Mouse (Mus musculus): ENCODE measurements around the gene Aatk.

The Aatk gene

DNA sequence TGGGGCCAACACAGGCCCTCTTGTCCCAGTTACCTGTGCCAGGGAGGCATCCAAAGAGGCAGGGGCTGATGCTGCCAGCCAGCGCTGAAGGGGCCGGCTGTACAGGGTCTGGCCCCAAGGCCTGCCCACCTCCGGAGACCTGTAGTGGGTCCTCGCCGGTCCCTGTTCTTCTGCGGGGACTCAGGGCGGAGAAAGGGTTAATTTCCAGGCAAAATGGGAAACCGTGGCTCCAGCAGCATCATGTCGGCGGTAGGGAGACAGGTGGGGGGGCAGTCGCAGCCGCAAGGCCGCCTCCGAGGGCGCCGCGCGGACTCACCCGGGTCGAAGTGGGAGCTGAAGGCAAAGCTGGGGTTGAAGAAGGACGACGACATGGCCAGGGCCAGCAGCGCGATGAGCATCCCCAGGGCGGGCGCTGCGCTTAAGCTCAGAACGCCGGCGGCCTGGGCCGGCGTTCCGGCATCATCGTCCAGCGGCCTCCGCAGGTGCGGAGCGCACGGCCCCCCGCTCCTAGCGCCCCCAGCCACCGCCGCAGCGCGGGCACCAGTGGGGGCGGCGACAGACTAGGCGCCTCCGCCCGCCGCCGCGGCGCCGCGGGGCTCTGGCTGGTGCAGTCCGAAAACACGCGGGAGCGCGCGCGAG, at the start of gene Aatk:
Aatk (minus strand) TSS at position 615 of the 639 bp plus-strand sequence.
- no peak for DNase-seq (ENCODE audit: low spot score in 2 of 2)

DNA sequence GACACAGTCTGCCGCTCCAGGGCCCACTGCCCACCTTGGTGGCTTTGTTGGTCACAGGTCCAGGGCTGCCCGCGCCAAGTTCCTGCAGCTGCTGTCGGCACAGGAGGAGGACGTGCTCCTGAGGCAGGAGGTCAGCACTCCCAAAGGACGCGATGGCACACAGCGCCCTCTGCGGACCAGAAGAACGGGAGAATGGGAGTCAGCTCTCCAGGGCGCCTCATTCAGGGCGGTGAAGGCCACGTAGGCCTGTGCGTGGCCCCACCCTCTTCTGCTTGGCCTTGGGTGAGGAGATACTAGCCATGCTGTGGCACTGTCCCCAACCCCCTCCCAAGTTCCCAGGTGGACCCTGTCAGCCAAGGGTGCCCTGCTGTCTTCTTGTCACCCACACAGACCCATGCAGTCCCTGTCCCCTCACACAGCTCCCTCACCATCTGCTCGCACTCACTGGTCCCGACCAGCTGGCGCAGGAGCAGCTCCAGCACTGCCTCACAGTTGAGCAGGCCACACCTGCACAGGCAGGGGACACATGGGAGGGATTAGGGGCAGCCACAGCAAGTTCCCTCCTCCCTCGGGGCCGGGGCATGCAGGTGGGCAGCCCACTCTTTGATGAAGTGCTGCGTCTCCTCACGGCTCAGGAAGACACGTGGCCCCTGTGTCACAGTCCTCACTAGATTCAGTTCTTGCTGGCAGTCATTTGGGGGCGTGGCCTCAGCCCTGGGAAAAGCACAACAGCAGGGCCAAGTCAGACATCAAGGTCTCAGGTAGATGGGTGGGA, 46.0 kb upstream of the Aatk start:
- DNase-seq (ENCODE audit: low spot score in 2 of 2): no peak

DNA sequence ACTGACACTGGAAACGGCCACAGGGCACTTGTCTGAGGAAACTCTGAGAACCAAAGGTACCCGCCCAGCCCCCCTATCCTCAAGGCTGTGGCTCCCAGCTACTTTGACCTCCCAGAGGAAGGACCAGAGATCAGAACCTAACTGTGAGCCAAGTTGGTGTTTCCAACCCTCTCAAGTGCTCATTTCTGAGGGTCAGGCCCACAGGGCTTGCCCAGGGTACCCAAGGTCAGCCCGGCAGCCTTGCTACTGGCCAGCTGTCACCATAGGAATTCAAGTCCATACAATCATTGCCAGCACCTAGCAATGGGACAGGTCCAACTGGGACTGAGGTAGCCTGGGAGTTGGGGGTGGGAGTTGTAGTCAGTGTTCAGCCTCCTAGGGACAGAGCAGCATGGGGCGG, 43.7 kb upstream of the Aatk start:
- no peak for DNase-seq (ENCODE audit: low spot score in 2 of 2)

DNA sequence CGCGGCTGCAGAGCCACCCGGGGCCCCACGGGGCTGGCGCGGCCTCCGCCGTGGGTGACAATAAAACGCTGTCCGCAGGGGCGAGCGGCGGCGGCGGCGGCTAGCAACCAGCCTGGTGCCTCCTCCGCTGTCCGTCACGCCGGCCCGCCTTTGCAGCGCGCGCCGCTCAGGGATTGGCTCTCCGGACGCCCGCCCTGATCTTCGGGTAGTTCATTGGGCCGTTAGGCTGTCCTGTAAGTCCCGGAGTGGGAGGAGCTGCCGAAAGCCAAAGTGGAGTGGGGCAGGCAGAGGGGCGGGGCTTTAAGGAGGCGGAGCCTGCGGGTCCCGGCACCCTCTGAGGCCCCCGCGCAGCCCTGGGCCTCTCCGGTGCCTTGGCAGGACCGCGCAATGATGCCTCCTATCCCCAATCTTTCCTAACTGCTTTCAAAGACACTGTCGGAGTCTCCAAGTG, 39.8 kb upstream of the Aatk start, which contains the start of gene Cep131:
Cep131 (minus strand) TSS at position 126 of the 451 bp plus-strand sequence.
- DNase-seq (ENCODE audit: low spot score in 2 of 2): peak; percentile 94 to 98

DNA sequence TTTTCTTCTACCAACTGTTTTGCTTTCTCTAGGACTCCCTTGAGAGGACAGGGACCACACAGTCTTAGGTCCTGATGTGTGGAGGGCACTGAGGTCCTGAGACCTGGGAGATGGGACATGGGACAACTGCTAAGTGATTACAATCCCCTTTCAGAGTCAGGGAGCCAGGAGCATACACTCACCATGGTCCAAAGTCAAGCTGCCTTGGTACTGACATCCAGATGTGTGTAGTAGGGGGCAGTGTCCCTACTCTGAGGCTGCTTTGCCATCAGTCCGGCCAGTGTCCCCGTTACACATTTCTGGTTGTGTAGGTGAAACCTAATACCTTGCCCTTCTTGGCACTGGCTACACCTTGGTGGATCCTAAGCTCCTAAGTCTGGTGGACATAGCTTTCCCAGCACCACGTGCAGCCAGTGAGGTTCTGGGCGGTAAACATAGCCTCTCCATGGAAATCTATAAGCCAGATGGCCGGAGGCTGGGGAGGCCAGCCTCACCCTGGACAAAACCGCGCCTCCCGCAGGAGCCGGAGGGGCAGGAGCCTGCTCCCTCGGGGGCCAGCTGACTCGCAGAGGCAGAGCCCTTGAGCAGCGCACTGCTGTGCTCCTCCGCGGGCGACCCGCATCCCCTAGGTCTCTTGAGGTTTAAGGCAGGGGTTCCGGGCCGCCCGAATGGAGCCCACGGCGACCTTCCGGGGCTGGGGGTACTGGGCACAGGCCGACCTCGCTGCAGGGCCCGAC, 39.1 kb upstream of the Aatk start:
- DNase-seq (ENCODE audit: low spot score in 2 of 2): no peak

DNA sequence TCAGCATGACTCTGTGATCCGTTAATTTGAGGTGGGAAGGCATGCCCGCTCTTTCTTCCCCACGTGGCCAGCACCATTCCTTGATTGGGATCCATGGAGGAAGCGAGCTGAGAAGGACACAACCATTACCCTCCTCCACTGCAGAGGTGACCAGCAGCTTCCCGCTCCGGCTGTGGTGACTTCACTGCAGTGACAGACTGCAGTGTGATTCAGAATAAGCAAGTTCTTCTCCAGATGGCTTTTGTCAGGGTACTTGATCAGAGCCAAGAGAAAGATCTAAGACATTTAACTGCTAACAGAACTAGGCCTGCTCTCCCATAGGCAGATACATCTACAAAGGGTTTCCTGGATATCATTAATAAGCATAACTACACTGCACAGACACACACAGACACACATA, 33.3 kb upstream of the Aatk start:
- DNase-seq (ENCODE audit: low spot score in 2 of 2): no peak

DNA sequence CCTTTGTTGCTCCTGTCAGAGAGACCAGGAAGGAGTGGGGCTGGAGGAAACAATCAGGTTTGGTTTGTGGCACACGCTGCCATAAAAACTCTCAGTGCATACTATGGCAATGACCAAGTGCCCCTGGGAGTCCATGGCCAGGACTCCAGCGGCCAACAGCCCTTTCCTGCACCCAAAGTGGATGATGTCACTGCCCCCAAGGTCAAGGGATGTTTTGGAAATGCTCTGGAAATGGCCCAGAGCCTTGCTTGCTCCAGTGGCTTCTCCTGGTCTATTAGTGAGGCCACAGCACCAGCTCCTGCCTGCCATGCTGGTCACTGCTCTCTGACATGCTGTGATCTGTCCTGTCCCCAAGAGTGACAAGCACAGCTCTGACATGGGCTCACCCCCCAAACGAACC, 29.2 kb upstream of the Aatk start:
- no peak for DNase-seq (ENCODE audit: low spot score in 2 of 2)

DNA sequence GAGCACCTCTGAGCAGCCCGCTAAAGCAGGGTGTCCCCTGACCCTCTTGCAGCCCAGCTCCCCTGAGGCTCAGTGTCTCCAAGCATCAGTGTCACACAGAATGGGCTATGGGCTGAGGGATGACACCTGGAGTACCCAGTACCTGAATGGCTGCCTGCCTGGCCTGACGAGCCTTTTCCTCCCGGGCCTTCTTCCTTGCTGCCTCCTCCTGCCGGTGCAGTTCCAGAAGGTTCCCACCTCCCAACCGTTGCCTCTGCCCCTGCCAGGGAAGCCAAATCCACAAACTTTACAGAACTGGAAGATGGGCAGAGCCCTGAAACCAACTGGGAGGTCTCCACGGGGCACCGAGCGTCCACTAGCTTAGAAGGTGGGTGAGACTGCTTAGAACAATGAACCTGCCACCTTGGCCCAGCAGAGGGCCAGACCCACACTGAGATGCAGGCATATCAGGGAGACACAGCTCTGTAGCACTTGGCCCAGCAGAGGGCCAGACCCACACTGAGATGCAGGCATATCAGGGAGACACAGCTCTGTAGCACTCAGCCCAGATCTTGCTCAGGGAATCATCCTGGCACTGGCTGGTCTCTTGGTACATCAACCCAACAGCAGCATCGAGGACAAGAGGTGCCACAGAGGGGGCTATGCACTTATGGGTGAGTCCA, 26.1 kb upstream of the Aatk start:
- DNase-seq (ENCODE audit: low spot score in 2 of 2): no peak

DNA sequence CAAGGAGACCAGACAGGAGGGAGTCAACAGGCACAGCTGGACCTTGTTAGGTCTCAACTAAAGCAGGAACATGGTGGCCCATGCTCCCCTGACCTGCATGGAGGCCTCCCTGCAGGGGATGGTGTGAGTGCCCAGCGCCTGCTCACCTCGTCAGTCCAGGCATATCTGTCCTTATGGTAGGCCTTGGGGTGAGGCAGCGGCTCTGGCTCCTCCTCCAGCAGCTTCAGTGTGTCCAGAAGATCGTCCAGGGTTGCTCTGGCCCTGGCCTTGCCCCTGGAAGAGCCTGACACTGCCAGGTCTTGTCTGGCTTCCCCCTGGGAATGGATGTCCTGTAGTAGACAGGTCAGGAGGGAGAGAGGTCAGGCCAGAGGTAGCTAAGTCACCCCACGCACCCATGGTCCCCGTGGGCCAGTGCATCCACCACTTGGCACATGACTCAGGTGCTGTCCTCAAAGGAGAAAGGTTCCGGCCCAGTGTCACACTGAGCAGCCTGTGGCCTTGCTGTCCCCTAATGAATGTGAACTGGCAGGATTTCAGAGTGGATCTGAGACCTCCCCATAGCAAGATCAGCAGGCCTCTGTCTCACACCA, 24.9 kb upstream of the Aatk start:
- no peak for DNase-seq (ENCODE audit: low spot score in 2 of 2)

DNA sequence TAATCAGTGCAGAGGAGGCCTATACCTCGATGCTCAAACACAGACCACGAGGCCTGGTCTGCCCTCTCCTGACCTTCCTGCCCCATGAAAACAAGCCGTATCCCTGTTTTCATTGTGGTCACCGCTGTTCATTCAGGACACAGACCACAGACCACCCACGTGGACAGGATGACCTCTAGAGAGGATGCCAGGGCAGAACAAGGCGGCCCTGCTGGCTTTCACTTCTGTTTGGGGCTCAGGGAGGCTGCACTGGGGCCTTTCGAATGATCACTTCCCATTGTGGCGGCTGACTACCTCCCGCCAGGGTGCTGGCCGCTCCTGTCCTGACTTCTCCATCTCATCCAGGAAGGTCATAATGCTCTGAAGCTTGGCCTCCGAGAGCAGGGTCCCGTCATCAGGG, 24.1 kb upstream of the Aatk start:
- DNase-seq (ENCODE audit: low spot score in 2 of 2): no peak

DNA sequence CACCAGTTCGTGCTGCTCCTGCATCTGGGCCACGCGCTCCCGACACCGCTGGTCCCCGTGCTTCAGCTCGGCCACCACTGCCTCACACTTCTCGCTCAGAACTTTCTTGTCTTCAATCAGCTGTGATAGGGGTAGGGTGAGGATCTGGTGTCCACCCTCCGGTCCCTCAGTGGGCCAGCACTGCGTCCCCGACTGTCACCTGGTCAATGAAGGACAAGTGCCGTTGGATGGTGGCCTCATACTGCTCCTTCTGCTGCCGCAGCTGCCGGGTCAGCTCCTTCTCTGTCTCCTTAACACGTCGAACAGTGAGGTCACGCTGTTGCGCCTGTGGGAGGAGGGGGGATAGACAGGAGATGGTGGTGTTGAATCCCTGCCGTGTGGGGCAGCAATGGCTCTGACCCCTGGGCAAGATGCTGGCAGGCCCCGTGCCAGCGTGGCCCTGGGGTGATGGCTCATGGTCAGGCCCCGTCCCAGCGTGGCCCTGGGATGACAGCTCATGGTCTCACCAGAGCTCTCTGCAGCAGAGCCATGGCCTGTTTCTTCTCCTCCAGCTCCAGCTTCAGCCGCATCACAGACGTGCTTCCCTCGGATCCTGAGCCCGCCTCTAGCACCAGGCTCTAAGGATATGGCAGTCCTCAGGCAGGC, 23.4 kb upstream of the Aatk start:
- no peak for DNase-seq (ENCODE audit: low spot score in 2 of 2)

DNA sequence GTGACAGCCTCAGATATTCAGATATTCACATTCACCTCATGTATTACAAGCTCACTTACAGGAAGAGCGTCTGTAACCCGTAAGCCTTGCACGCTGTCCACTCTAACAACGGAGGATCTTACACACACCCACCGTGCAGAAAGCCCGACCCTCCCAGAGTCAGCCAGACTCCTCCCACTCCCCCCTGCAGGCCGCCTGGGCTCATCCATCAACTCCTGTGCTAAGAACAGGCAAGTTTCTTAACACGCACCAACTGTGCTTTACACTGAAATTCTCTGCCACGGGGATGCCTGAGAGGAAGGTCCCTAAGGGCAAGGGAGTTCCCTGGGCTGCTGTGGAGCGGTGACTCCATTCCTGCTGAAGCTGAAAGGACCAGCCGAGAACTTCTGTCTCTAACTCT, 22.3 kb upstream of the Aatk start:
- DNase-seq (ENCODE audit: low spot score in 2 of 2): no peak

DNA sequence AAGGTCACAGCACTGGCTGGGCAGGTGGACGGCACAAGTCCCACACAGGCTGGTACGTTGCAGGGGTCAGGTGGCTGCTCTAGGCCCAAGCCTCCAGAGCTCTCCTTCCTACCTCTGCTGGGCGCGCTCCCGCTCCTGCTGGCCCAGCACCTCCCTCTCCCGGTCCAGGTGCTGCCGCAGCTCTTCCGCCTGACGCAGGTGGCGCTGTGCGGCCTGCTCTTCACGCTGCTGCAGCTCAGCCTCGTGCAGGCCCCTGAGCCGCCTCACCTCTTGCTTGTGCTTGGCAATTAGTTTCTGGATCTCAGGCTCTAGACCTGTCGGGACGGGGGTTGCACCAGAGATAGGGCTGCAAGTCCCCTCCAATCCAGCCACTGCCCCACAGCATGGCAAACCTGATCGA, 20.9 kb upstream of the Aatk start:
- DNase-seq (ENCODE audit: low spot score in 2 of 2): no peak

DNA sequence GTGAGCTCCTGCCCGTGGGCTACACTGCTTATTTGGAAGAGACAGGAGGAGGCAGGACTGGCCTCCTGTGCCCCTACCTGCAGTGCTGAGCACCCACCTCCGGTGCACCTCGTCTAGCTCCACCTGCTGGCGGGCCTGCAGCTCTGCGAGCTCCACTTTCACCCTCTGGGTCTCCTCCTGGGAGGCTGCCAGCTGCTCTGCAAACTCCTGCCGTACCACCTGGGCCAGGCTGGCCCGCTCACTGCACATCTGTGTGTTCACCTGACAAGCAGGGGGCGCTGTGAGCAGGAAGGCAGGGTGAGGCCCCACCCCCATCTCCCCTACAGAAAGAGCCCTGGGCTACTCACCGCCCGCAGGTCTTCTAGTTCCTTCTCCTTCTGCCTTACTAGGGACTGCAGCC, 18.3 kb upstream of the Aatk start:
- DNase-seq (ENCODE audit: low spot score in 2 of 2): peak in 1 of 2 experiments; percentile 55

DNA sequence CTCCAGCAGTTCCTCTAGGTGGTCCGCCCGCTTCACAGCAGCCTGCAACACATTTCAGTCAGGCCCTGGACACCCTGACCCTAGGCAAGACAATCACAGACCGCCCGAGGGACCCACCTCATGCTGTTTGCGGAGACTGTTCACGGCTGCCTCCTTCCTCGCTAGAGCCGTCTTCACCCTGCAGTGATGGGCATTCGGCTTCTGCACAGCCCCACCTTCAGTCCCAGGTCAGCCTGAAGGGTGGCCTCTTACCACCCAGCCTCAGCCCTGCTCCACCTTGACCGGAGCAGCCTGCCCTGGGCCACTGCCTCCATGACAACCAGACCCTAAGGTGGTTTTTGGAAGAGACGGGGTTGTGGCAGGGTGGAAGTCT, 17.7 kb upstream of the Aatk start:
- DNase-seq (ENCODE audit: low spot score in 2 of 2): no peak

DNA sequence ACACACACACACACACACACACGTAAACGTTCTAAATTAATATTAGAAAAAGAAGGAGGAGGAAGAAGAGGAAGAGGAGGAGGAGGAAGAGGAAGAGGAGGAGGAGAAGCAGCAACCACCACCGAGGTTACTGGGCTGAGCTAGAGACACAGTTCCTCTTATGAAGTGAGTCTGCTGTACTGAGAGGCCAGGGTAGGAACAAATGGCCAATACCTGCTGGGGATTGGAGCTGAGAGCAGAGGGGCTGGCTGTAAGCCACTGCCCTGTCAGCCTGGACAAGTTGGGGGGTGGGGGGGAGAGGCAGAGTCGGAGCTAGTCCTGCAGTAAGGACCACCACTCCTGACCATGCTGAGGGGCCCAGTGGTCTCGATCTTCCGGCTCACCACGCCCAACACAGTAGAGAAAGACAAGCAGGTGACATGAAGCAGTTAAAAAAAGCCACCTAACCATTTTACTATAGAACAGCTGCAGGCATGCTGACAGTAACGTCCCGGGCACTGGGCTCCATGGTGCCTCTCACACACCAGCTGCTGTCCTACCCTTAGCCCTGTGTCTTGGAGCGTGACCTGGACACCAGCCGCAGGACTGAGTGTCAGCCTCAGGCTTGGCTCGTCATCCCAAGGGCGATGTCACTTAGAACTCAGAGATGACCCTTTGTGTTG, 17.2 kb upstream of the Aatk start:
- no peak for DNase-seq (ENCODE audit: low spot score in 2 of 2)

DNA sequence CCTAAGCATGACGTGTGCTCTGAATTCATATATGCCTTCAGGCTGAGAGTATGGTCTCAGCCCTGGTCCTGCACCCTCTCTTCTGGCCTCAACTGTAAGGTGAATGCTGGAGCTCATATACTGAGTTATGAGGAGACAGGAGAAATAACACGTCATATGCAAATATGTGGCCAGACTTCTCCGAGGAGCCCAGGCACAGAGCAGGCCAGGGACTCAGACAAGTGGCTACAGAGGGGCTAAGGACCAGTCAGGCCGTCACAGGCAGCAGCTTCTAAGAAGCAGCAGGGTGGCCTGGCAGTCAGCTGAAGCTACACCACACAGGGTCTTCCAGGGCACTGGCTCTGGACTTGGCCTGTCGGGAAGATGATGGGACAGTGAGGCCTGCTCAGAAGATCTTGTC, 16.4 kb upstream of the Aatk start:
- no peak for DNase-seq (ENCODE audit: low spot score in 2 of 2)

DNA sequence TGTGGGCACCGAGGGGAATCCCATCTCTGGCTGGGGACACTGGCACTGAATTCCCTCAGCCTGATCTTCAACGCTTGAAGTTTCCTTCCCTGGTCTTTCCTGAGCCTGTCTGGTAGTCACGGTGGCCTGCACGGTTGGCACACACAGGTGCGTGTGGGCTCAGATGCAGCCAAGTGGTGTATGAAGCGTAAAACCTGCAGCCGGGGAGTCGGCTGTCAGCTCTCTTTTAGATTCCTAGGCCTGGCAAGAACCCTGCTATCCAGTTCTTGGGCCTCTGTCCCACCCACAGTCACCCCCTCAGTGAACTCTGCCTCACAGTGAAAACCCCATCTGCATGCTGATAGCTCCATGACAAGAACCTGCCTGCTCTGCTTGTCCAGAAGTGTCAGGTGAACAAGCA, 13.7 kb upstream of the Aatk start:
- DNase-seq (ENCODE audit: low spot score in 2 of 2): no peak

DNA sequence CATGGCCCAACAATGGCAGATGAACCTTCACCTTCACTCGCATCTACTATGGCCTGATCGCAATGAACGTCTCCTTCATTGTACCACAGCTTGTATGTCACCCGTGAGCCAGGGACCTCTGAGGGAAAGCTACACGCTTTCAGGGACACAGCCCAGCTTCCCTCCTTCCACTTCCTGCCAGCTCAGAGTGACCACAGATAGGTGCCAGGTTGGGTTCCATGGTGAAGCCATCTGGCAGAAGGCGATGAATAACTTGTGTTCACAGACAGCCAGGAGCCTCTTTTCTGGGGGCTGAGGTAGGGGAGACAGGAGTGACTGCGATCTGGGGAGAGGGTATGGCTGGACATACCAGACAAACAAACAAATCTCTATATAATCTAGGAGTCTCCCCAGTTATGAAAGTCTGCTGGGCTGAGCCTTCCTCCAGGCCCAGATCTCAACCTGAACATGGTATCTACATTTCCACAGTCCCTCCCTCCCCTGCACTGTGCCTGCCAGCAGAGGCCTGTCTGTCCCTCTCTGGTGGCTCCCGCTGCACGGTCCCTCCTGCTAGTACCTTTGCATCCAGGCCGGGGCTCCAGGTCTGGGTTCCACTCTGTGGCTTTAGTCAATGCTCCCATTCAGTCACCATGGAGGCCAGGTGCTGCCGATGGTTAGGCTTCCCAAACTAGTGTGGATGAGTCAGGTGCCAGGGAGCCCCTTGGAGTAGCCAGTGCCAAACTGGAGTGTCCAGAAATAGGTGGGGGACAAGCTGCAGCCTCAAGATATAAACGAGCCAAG, 9.2 kb upstream of the Aatk start:
- DNase-seq (ENCODE audit: low spot score in 2 of 2): no peak

DNA sequence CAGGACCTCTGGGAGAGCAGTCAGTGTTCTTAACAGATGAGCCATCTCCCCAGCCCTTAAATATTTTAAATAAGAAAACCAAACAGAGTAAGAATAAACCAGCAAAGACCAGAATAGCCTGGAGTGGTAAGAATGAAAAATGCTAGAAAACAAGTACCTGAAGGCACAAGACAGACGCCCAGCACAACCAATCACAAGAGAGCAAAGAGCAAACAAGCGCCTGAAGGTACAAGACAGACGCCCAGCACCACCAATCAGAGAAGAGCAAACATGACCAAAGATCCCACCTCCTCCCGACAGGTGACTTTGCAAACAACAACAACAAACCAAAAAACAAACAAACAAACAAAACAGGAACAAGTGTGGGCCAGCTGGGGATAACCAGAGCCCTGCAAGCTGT, 6.9 kb upstream of the Aatk start:
- no peak for DNase-seq (ENCODE audit: low spot score in 2 of 2)
